Mouse (Mus musculus) T-helper 2 cell (primary cell): ENCODE data around the gene Lgals8.

Experiments used
- in situ Hi-C: fragments of 300-600 bp; cut with MboI, MseI; formaldehyde crosslinking; loops from one replicate; pipeline ENCODE4 v1.15.1; 2025; ENCODE audit warnings: high pct_unique_total_duplicates

The Lgals8 gene

DNA sequence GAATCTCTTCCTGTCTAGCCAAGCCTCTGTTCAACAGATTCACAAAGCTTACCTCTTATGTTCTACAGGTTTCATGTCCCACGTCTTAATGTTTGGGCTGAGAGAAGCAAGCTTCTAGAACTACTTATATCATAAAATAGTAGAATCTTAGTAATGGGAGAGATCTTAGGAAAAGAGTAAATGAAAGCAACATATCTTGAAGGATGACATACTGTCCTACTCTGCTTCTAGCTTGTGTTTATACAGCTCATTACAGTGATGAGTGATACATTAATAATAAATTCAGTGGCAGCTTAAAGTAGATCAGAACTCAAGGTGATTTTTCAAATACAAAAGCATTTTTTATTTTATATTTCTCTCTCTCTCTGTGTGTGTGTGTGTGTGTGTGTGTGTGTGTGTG is at the start of gene Lgals8:
Lgals8 (minus strand) TSS at position 101 of the 400 bp plus-strand sequence.
- in situ Hi-C loops, result loop anchor here (5.0 to 25.0 kb wide), 2 partner anchors 102 to 922 kb away; partner anchors contain the start of genes Ero1lb and Gpr137b

DNA sequence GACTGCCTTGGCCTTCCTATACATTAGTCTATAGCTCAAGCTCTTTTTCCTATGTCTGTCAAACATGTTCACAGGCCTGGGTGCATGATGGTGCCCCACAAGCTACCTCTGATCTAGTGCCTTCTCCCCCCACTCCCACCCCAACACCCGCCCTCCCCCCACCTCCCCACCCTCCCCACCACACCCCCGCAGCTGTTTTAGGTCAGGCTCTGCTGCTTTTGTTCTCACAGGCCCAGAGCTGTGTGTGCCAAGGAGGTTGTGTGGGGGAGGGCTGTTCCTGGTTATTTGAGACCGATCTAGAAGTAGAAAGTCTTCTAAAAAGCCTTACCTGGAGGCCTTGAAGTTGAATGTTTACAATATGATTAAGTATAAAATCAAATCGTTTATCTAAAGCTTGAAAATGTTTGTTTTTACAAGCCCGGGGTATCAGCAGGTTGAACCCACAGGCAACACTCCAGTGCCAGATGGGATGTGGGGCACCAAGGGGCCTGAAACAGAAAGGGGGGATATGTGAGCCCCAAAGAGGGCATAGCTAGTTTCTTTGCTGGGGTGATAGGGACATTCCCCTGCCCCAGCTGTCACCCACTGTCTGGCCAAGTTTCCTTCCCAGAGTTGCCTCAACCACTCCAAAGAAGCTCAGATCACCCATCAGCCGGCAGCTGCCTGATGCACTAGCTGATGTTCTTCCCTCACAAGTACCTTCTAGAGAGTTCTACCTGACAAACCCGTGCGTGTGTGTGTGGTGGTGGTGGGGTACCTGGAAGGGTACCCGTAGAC is 46.6 kb upstream of the Lgals8 start:
- in situ Hi-C loops, result no loop called here

DNA sequence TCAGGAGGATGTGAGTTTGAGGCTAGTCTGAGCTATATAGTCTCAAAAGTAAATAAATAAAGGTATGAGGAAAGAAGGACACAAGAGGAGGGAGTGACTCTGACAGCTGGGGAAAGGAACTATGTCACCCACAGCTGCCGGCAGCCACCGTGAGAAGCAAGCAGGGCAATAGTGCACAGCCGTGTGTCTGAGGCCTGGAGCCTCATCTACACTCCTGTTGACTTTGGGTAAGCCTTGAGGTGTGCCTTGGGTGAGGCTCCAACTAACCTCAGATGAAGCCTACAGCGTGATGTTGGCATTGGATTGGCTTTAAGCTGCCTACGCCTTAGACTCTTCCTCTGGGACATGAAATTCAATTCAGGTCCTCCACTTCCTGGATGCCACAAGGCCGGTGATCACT is 45.3 kb upstream of the Lgals8 start:
- in situ Hi-C loops, result no loop called here

DNA sequence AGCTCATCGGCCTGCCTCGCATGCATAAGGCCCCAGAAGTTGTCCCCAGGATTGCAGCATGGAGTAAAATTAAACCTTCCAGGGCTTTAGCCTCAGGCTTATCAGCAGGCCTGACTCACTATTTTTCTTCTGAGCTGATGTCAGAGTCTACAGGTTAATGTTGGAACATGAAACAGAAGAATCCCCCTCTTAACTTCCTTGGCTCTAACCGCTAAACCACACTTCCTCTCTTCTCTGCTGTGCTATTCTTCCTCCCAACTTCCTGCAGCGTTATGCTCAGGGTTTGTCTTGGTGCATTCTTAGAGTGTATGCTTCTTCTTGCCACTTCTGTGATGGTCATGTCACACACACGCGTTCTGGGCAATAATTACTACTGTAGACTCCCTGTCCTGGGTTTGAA is 42.7 kb upstream of the Lgals8 start:
- in situ Hi-C loops, result no loop called here

- in situ Hi-C loops, result no loop called here
Measured at GRCm38 (mm10) chr13:12505359-12505758, 40.6 kb upstream of the Lgals8 start.

DNA sequence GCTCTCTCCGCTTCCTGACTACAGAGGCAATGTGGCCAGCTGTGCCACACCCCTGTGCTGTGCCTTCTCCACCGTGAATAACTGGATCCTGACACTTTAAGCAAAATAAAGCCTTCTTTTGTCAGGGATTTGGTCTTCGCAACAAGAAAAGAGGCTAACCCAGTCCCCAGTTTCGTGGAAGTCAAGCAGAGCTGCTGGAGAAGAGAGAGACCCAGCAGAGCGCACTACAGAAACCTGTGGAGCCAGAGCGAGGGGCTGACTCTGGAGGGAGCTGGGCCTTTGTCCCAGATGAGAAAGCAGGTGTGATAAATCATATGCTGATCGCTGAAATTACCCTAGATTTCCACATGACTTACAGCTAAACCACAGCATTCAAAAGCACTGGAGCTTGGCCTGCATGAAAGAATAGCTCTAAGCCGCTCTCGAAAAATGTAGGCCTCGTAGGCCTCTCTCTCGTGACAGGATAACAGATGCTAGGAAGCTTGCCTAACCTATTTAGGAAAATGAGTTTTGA is 38.6 kb upstream of the Lgals8 start:
- in situ Hi-C loops, result no loop called here

DNA sequence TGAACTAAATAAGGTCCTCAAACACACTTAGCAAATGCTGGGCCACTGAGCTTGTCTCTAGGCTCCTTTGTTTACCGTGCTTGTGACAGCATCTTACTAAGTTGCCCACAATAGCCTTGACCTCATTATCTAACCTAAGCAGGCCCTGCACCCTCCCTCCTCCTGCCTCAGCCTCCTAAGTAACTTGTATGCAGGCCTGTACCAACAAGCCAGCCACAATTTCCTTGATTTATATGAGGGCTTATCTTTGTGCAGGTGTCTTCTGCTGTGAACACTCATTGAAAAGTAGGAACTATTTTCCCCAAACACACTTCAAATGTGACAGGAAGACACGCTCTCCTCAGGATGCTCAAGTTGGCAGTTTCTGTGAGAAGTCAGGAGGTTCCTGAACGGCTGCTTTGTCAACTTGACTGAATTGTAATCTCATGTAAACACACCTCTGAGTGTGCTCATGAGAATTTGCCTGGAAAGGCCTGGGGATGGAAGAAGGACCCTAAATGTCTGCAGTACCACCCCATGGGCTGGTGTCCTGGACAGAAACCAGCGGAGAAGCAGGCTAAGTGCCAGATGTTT is 38.0 kb upstream of the Lgals8 start:
- in situ Hi-C loops, result no loop called here

DNA sequence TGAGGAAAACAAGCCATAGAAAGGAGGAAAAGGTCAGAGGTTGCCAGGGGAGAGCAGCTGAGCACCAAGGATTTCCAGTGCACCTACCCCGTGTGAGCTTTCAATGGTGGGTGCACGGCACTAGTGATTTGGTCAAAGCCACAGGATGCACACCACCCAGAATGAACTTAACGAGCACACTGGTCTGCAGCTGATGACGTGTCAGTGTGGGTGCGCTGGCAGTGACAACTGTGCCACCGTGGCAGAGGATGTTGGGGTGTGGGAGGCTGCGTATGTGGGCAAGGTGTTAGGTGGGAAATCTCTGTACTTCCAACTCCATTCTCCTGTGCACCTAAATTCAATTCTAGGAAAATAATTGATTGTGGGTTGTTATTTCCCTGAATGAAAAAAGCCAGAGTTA is 34.4 kb upstream of the Lgals8 start:
- in situ Hi-C loops, result no loop called here

DNA sequence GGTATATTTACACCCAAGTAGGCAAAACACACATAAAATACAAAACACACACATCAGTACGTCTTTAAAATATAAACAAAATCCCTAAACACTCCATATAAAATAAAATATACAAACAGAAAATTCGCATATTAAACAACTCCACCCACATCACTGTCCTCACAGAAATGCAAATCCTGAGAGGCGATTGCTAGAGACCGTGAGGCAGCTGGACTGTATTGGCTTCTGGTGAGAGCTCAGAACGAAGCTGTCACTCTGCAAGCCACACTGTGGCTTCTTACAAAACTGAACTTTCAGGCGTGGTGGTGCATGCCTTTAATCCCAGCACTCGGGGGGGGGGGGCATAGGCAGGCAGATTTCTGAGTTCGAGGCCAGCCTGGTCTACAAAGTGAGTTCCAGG is 33.1 kb upstream of the Lgals8 start:
- in situ Hi-C loops, result no loop called here

GRCm38 (mm10) chr13:12494750-12495149 is 30.0 kb upstream of the Lgals8 start:
- in situ Hi-C loops, result no loop called here

DNA sequence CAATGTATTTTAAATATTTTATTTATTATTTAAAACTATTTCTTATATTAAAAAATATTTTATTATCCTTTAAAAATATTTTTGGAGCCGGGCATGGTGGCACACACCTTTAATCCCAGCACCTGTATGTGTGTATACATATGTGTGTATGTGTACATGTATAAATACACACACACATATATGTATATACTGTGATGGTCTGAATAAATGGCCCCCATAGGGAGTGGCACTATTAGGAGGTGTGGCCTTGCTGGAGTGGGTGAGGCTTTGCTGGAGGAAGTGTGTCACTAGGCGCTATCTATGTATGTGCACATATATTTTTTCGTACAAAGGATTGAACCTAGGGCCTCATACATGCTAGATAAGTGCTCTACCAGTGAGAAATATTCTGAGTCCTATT is 27.8 kb upstream of the Lgals8 start:
- in situ Hi-C loops, result no loop called here

GRCm38 (mm10) chr13:12485640-12486039 is 20.9 kb upstream of the Lgals8 start:
- in situ Hi-C loops, result no loop called here

DNA sequence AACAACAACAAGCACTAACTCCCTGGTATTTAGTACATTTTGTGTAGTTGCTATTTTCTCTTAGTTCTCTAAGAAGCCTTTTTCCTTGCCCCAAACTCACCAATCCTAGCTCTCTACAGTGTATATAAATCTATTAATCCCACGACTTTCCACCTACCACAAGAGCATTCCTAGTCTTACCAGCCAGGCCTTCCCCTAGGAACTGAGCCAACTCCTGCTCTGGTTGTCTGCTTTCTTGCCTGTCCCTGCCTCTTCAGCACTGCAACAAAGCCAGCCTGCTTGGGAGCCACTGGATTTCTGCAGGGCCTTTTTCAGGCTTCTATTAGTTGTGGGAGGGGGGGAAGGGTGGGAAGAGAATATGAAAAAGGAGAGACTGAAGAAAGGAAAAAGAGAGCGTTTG is 20.5 kb upstream of the Lgals8 start:
- in situ Hi-C loops, result no loop called here

DNA sequence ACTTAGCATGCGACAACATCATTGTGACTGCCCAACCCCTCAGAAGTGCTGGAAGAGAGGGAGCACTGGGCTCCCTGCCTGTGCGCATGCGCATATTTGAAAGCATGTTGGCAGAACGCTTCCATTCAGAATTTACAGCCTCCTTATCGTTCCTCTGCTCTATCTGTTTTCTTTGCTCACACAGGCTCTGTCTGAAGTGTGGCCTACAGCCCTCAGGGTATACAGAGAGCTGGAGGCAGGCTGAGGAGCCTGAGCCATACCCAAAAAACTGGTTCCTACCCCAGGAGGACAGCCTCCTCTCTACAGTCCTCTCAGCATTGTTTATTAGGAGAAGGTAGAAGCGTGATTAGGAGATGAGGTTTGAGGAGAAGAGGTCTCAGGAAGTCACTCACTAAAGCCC is 15.1 kb upstream of the Lgals8 start:
- in situ Hi-C loops, result loop anchor here (5.0 kb wide), 2 partner anchors 37 to 202 kb away; no protein-coding TSS in a partner anchor

DNA sequence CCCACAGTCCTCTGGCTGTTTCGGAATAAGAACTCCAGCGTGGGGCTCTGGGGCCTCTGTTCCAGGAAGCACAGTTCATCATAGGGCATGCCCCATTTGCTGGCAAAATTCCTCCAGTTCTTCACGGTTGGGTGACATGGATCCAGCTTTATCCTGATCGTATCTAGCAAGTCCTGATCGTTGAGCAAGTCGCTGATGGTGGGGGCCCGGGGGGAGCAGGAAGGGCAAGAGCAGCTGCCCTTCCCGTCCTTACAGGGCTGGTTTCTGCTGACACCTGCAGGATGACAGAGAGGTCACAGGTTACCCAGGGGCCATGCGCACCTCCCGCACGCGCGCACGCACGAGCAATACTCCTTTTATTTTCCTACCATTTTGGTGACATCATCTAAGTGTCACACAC is 13.6 kb upstream of the Lgals8 start:
- in situ Hi-C loops, result loop anchor here (5.0 kb wide), 1 partner anchor 204 kb away; no protein-coding TSS in a partner anchor

- in situ Hi-C loops, result loop anchor here (5.0 kb wide), 1 partner anchor 205 kb away; no protein-coding TSS in a partner anchor
Measured at GRCm38 (mm10) chr13:12476886-12477285, 12.1 kb upstream of the Lgals8 start.

DNA sequence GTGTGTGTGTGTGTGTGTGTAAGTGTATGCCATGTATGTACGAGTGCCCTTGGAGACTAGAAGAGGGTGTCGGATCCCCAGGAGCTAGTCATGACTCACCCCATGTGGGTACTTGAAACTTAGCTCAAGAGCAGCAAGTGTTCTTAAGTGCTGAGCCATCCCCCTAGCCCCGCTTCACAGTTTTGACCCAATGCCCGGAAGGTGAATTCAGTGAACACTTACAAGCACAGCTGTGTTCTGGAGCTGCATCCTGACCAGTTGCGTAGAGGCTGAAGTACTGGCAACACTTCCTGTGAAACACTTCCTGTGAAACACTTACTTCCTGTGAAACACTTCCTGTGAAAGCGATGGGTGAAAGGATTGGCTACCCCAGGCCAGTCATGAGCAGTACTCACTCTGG is 10.5 kb upstream of the Lgals8 start:
- in situ Hi-C loops, result loop anchor here (5.0 kb wide), 1 partner anchor 207 kb away; no protein-coding TSS in a partner anchor

GRCm38 (mm10) chr13:12473724-12474378 is 9.1 kb upstream of the Lgals8 start:
- in situ Hi-C loops, result loop anchor here (25.0 kb wide), 1 partner anchor 913 kb away; the partner anchor contains the start of gene Gpr137b

GRCm38 (mm10) chr13:12468488-12468887 is 3.7 kb upstream of the Lgals8 start:
- in situ Hi-C loops, result loop anchor here (5.0 to 25.0 kb wide), 2 partner anchors 99 to 919 kb away; partner anchors contain the start of genes Ero1lb and Gpr137b

DNA sequence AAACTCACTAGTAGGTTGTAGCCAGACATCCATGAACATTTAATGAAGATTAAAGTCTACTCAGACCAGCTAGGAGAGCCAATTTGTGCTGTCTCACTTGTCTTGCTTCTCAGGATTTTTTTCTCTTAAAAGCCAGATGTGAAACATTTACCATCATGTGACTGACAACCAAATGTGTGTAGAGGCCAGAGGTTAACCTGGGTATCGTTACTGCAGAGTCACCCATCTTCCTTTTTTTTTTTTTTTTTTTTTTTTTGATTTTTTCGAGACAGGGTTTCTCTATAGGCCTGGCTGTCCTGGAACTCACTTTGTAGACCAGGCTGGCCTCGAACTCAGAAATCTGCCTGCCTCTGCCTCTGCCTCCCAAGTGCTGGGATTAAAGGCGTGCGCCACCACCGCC is 585 bp downstream of the Lgals8 start:
- in situ Hi-C loops, result loop anchor here (25.0 kb wide), 1 partner anchor 923 kb away; the partner anchor contains the start of gene Gpr137b

GRCm38 (mm10) chr13:12462623-12463022 is 2.1 kb downstream of the Lgals8 start:
- in situ Hi-C loops, result loop anchor here (25.0 kb wide), 1 partner anchor 925 kb away; the partner anchor contains the start of gene Gpr137b

DNA sequence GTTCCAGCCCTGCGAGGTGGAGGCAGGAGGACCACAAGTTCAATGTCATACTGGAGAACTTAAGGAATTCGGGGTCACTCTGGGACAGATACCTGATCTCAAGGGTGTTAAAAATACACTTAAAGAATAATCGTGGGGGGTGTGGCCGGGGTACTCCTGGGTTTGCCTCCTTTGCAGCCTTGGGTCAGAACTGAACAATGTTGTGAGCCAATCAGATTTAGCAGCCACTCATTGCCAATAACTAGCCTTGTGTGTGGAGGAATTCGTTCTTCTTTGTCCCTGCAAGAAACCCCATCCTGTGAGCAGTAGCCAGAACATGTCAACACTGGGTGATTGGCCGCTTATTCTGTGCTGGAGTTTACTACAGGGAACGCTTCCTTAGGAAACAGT is 3.0 kb downstream of the Lgals8 start:
- in situ Hi-C loops, result loop anchor here (25.0 kb wide), 1 partner anchor 926 kb away; the partner anchor contains the start of gene Gpr137b
